Mouse (Mus musculus) intestine, postnatal 0 days (tissue): Measurements from ENCODE around the gene Bpifc. TPM values are rescaled to one million over a fixed set of nuclear protein-coding genes. Genes with fewer than 3 reads are reported as not detected.
"Not testable (repeated sequence)": the region's sequence is repeated elsewhere in the genome, so short reads cannot be mapped to it uniquely, and the experiment has no call there.

Experiments
- ATAC-seq: fragments of 200-750 bp; cut with Nextera tagmentation; 2 replicates; pipeline ENCODE4 v1.8.0; 2017; ENCODE audit warnings: mild to moderate bottlenecking, moderate TSS enrichment, moderate library complexity
- H3K27ac ChIP-seq: fragments of 300-500 bp; sonication (generic); 2 replicates; pipeline ENCODE4 v1.5.1; 2014; ENCODE audit warnings: mild to moderate bottlenecking, low read depth, low read length, moderate library complexity
- H3K27me3 ChIP-seq: fragments of 300-500 bp; sonication (generic); replicated peaks from 2 replicates; pipeline ENCODE4 v1.6.1; 2014; ENCODE audit warnings: low read length, mixed read lengths; ENCODE audit not compliant: control insufficient read depth, insufficient read depth
- H3K36me3 ChIP-seq: fragments of 300-500 bp; sonication (generic); 2 replicates; pipeline ENCODE4 v1.6.1; 2014; ENCODE audit warnings: mild to moderate bottlenecking, moderate library complexity; ENCODE audit not compliant: control insufficient read depth, insufficient read depth
- H3K4me1 ChIP-seq: fragments of 300-500 bp; sonication (generic); replicated peaks from 2 replicates; pipeline ENCODE4 v1.6.1; 2014; ENCODE audit warnings: antibody characterized with exemption, low read length, mixed read lengths; ENCODE audit not compliant: control insufficient read depth, insufficient read depth
- H3K4me2 ChIP-seq: fragments of 300-500 bp; sonication (generic); replicated peaks from 2 replicates; pipeline ENCODE4 v1.6.1; 2014; ENCODE audit warnings: low read depth, mild to moderate bottlenecking, moderate library complexity
- H3K4me3 ChIP-seq: fragments of 300-500 bp; sonication (generic); 2 replicates; pipeline ENCODE4 v1.5.1; 2014; ENCODE audit warnings: low read depth, low read length
- H3K9ac ChIP-seq: fragments of 300-500 bp; sonication (generic); 2 replicates; pipeline ENCODE4 v1.6.1; 2014; ENCODE audit warnings: mild to moderate bottlenecking, low read depth, low read length
- H3K9me3 ChIP-seq: fragments of 300-500 bp; sonication (generic); 2 replicates; pipeline ENCODE4 v1.6.1; 2016; ENCODE audit warnings: mixed run types; ENCODE audit not compliant: control insufficient read depth
- CTCF ChIP-seq: sonication (generic); IDR thresholded peaks from 2 replicates; pipeline ENCODE4 v1.5.1; 2016; ENCODE audit warnings: low read depth, mild to moderate bottlenecking, control low read depth, antibody characterized with exemption, moderate library complexity
- WGBS: fragments of 180-500 bp; shearing (Covaris S2); extraction: QIAGEN DNeasy Blood & Tissue Kit; methylation state at CpG from one replicate; pipeline ENCODE4 v1.1.7; 2014; 5-methylcytosine and 5-hydroxymethylcytosine counted together
- polyA plus RNA-seq: library from polyadenylated mRNA; unstranded; fragments of >200 nt; fragmentation: Nextera tagmentation; extraction: Ambion mirVana; gene quantifications from 2 replicates; pipeline ENCODE4 v1.2.1, GENCODE M21; 2015

The Bpifc gene
- polyA plus RNA-seq, 1 experiment from 2014 or later, result not detected

DNA sequence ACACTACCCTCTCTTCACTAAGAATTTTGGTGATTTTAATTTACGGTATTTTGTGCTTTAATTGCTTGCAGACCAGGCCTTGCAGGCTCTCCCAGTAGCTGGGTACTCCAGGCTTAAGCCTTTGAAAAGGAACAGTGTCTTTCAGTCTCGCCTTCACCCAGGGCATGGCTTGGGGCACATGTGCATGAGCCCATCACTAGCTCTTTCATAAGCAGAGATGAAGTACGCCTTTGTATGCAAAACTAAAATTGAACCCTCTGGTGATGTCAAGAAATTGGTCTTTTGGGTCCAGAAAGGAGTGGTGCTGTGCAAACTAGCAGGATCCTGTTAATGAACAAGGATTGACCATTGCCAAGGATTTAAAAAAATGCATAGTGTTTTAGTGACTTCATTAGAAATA lies 20.8 kb upstream of the Bpifc start:
- H3K9me3 ChIP-seq, result no peaks in the 10 kb centered on the region
- H3K27ac ChIP-seq, result no peak overlapping the region
- no peak for TF ChIP-seq CTCF
- WGBS, result 84% methylated on average over 3 of the region's 3 CpGs
- no peak for ATAC-seq
- no peak overlapping the region for H3K9ac ChIP-seq
- H3K4me3 ChIP-seq, result no peak overlapping the region
- H3K36me3 ChIP-seq, result peaks cover 39% of the 10 kb centered on the region
- H3K27me3 ChIP-seq, result no peaks in the 10 kb centered on the region
- H3K4me1 ChIP-seq, result no peaks in the 10 kb centered on the region
- H3K4me2 ChIP-seq, result no peak overlapping the region

DNA sequence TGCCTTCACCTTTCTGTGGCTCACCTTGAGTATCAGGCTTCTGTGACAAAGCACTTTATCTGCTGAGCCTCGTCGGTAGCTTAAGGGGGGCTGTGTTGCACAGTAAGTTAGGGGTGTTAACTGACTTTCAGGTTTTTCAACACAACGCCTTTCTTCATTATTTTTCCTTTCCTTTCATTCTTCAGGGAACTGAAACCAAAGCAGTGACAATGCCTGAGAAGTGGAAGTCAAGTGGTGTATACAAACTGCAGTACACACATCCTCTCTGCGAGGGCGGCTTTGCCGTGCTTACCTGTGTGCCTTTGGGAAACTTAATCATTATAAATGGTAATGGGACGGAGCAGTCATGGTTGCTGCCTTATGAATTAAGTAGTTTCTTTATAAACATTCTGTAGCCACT lies 19.0 kb upstream of the Bpifc start:
- no peak for ATAC-seq
- Histone ChIP-seq H3K4me2 (no peak overlapping the region), H3K9me3 (no peaks in the 10 kb centered on the region), H3K27me3 (no peaks in the 10 kb centered on the region), H3K9ac (no peak overlapping the region), H3K36me3 (peaks cover 36% of the 10 kb centered on the region), H3K27ac (no peak overlapping the region), H3K4me3 (no peak overlapping the region), H3K4me1 (no peaks in the 10 kb centered on the region)
- WGBS, result 84% methylated on average over 7 of the region's 7 CpGs
- TF ChIP-seq CTCF, result no peak

DNA sequence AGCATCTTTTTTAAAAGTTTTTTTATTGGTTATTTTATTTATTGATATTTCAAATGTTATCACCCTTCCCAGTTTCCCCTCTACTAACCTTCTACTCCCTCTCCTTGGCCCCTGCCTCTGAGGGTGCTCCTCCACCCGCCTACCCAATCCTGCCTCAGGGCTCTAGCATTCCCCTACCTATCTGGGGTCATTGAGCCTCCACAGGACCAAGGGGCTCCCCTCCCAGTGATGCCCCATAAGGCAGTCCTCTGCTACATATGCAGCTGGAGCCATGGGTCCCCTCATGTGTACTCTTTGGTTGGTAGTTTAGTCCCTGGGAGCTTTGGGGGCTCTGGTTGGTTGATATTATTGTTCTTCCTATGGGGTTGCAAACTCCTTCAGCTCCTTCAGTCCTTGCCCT lies 15.1 kb upstream of the Bpifc start:
- H3K4me2 ChIP-seq, ATAC-seq: not testable (repeated sequence)
- 89% methylated on average over 1 of the region's 1 CpGs for WGBS

DNA sequence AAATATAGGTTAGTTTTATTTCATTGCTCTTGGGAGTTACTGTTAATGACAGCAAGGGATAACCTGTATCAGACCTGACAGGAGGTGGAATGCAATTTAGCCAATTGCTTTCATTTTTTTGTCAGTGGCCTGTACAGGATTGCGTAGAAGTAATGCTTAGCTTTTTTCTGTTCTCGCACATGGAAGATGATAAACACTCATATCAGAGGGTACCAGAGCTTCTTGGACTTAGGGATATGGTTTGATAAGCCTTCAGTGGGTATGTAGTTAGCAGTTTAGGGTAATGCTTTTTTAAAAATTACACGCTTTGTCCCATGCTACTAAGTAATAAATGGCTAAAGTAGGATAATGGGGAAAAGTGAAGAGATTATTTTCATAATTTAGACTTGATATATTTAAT lies 14.7 kb upstream of the Bpifc start:
- no peak for ATAC-seq
- no peak for TF ChIP-seq CTCF
- WGBS, result 85% methylated on average over 3 of the region's 3 CpGs
- H3K36me3 ChIP-seq, result peaks cover 13% of the 10 kb centered on the region
- no peak overlapping the region for H3K9ac ChIP-seq
- H3K4me1 ChIP-seq, result no peaks in the 10 kb centered on the region
- H3K27ac ChIP-seq, result no peak overlapping the region
- no peaks in the 10 kb centered on the region for H3K9me3 ChIP-seq
- no peak overlapping the region for H3K4me2 ChIP-seq
- H3K27me3 ChIP-seq, result no peaks in the 10 kb centered on the region
- H3K4me3 ChIP-seq, result no peak overlapping the region

More for the DNA sequence above, 15.1 kb upstream of the Bpifc start:
- H3K27me3 ChIP-seq, H3K9me3 ChIP-seq, H3K9ac ChIP-seq, H3K4me3 ChIP-seq, H3K27ac ChIP-seq, H3K4me1 ChIP-seq: not testable (repeated sequence)
- H3K36me3 ChIP-seq, result peaks cover 17% of the 10 kb centered on the region

DNA sequence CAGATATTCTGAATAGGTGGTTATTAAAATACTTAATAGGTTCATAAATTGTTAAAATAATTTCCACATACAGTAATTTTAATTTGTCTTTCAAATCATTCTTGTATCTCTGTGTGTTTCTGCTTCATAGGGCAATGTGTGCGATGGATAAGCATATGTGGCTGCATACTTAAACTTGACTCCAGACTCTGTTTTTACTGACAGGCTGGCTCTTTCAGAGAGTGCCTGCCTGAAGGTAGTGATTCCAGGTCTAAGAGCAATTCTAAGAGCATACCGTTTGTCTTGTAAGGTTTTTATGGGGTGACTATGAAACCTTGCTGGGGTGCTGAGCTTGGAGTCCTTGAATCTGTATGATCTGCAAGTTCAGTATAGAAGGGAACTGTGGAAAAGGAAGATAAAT lies 14.2 kb upstream of the Bpifc start:
- Histone ChIP-seq H3K4me2 (no peak overlapping the region), H3K4me1 (no peaks in the 10 kb centered on the region), H3K9ac (no peak overlapping the region), H3K27me3 (no peaks in the 10 kb centered on the region), H3K9me3 (no peaks in the 10 kb centered on the region), H3K4me3 (no peak overlapping the region), H3K27ac (no peak overlapping the region), H3K36me3 (peaks cover 11% of the 10 kb centered on the region)
- no peak for ATAC-seq
- TF ChIP-seq CTCF, result no peak
- WGBS, result 85% methylated on average over 2 of the region's 2 CpGs

DNA sequence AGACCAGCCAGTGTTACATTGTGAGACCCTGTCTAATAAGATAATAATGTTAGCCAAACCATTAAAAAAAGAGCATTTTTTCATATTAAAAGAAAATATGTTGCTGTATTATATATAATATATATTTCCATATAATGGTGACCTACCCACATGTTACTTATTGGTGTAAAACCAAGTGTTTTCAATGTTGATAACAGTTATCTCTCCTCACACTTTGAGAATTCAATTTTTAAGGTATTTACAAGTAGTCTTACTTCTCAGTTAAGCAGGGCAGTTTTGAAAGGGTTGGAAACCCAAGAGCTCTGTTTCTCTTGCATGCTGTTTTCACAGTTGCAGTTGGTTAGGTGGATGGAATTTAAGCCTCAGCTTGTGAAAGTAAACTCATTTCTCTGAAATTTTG lies 11.5 kb upstream of the Bpifc start:
- ATAC-seq, result no peak
- TF ChIP-seq CTCF, result no peak

DNA sequence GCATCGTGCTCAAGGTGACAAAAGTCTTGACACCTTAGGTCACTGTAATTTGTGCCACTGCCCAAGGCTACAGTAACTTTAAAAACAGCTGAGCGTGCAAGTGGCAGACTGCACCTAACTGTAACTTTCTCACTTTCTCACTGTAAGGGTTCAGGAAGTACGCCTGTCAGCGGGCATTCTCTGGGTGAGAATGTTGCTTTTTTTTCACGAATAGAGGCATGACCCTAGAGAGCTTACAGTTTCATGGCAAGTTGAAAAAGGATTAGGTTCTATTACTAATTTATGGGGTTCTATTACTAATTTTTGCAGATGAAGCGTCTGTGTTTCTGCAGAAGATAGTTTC lies 10.8 kb upstream of the Bpifc start:
- Histone ChIP-seq H3K4me3 (peak overlapping the region; percentile 87), H3K4me2 (peak overlapping the region; percentile 68), H3K9ac (peak overlapping the region; percentile 88), H3K27me3 (no peaks in the 10 kb centered on the region), H3K9me3 (no peaks in the 10 kb centered on the region), H3K36me3 (0 out of 2 replicates have a peak, but pooled peaks cover 3% of the 10 kb centered on the region), H3K4me1 (no peaks in the 10 kb centered on the region), H3K27ac (peak overlapping the region; percentile 96)
- ATAC-seq, result peak; percentile 9; the same call in 1 of the 2 replicates
- TF ChIP-seq CTCF, result no peak
- WGBS, result 3% methylated on average over 6 of the region's 6 CpGs

More for the DNA sequence above, 11.5 kb upstream of the Bpifc start:
- H3K4me1 ChIP-seq, result no peaks in the 10 kb centered on the region
- H3K4me3 ChIP-seq, result peak overlapping the region; percentile 87
- H3K4me2 ChIP-seq, result peak overlapping the region; percentile 68
- H3K36me3 ChIP-seq, result 0 out of 2 replicates have a peak, but pooled peaks cover 3% of the 10 kb centered on the region
- H3K27ac ChIP-seq, result no peak overlapping the region
- H3K9ac ChIP-seq, result no peak overlapping the region
- H3K27me3 ChIP-seq, result no peaks in the 10 kb centered on the region
- H3K9me3 ChIP-seq, result no peaks in the 10 kb centered on the region
